Mouse (Mus musculus) urinary bladder, postnatal 36 days (tissue): ENCODE measurements around the gene Plpp4.

Source experiments
- DNase-seq, 2 experiments: peaks; one replicate each; pipeline ENCODE4 v3.0.0; 2022; ENCODE audit warnings: low spot score in 2 of 2, mixed read lengths in 1 of 2

The Plpp4 gene

GRCm38 (mm10) chr7:129301622-129302021 is 44.8 kb downstream of the Plpp4 start:
- DNase-seq, result no peak

DNA sequence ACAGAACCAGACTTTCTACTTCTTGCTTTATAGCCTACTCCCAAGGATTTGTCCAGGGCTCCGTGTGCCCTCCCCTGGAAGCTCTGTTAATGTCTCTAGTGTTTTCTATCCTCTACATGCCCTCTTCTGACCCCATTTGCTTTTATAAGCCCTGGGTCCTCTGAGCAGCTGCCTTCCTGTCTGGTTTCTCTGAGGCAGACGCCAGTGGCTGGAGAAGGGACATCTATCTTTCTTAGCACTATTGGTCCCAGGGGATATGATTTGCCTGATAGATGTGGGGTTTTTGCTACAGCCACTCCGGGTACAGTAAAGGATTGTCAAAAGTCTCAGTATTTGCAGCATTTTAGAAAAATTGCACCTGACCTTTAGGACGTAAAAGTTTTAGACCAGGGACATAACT is 46.5 kb downstream of the Plpp4 start:
- DNase-seq, result no peak

GRCm38 (mm10) chr7:129307042-129307825 is 50.4 kb downstream of the Plpp4 start:
- no peak for DNase-seq

- no peak for DNase-seq
These were observed 51.8 kb downstream of the Plpp4 start for GRCm38 (mm10) chr7:129308661-129309060.

DNA sequence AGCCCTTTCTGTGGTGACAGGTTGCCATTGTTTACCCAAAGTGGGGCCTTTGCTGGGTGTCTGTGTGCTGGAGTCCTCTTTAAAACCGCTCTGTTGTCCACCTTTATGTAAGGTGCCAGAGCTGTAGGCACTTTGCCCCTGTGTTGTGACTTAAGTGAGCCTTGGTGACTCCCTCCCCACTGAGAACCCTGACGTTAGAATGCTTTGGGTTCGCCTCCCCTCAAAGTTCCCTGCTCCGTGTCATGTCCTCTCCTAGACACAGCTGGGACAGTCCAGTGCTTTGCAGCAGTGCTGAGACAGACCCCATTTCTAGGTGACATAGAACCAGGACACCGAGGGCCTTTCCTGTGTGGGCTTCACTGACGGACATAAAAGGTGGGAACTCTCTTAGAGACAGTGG is 55.7 kb downstream of the Plpp4 start:
- DNase-seq, result no peak

DNA sequence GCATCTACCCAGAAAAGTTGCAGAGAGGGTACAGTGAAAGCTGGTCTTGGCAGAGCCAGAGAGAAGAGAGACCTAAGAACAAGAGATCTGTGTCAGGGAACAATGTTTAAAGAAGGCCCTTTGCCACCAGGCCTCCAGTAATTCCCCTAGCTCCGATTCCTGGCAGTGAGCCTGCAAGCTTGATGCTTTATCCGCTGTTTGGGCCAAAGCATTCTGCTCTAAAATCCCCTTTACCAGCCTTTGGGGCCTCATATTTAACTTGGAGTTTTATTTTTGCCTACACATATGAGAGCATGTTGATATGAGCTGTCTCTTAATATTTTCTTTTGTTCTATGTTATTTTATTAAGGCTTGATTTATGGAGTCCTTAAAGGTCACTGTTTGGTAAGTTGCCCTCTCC is 57.1 kb downstream of the Plpp4 start:
- DNase-seq, result no peak

DNA sequence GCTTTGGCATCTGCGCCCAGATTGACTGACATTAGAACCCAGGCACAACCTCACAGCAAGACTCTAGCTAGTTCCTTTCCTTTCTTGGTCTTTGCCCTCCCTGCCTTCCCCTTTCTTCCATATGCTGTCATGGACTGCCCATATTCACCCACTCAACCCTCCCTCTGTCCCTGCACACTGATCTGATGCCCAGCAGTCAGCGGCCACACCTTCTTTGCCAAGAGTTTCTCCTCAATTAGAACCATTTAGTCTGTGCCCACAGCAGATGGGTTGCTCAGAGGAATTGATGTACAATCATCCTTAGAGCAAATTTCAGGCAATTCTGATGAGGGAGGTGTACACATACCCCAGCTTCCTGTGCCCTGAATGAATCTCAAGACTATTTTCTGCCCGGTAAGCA is 83.3 kb downstream of the Plpp4 start:
- DNase-seq, result no peak

DNA sequence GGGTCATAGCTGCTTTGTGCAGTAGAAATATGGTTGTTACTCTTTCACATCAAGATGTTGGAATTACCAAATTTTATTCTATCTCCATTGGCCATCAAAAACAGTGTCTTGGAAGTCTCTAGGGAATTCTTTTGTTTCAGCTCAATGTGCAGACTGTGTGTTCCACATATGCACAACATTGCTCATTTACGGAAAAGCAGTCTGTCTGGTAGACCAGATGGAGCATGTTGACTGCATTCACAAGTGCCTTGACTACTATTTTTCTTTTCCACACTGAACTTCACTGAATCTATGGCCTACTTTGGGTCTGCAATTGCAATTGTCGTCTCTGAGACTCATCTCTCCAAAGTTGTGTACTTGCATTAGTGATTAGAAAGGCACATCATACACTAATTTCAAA is 98.7 kb downstream of the Plpp4 start:
- no peak for DNase-seq

- DNase-seq, result no peak
These were observed 118.5 kb downstream of the Plpp4 start for GRCm38 (mm10) chr7:129375306-129375705.

DNA sequence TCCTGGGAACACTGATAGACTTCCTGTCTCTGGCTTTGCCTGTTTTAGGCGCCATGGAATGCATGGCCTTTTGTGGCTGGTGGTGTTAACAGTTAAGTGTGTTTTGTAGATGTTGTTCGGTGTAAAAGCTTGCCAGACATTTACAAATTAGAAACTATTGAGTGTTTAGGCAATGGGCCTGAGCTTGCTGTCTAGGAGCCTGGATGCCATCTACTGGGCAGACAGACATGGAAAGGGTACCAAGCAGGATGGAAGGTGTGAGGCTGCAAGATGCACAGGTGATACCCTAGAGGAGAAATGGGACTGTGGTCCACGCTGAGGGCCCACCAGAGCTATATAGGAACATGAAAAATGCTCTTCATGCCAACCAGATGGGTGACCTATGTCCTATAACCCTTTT is 128.3 kb downstream of the Plpp4 start:
- no peak for DNase-seq

DNA sequence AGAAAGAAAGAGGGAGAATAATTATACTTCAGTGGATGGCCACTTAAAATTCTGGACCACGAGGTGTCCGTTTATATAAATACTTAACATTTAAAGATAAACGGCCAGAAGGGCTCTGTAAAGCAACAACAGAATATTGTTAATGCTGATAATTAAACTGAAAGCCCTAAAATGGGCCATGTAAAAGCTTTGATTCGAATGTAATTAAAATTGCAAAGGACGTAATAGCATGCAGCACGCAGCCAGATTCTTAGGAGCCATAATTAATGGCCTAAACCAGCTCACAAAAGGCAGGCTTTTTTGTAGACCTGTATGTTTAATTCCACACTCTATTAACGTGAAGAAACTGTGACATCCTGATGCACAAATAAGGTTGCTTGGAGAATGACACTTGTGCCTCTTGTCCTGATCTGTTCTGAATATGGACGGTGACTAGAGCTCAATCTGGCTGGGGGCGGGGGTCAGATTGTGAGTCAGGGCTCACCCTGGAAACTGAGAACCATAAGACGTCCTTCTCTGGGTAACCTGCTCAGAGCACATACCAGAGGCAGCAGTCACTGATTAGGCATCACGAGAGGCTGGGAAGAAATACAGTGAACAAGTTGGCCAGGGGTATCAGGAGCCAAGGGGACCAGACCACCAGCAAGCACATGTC is 136.1 kb downstream of the Plpp4 start:
- DNase-seq, result no peak

- no peak for DNase-seq
These were observed 139.7 kb downstream of the Plpp4 start for GRCm38 (mm10) chr7:129396561-129396960.

DNA sequence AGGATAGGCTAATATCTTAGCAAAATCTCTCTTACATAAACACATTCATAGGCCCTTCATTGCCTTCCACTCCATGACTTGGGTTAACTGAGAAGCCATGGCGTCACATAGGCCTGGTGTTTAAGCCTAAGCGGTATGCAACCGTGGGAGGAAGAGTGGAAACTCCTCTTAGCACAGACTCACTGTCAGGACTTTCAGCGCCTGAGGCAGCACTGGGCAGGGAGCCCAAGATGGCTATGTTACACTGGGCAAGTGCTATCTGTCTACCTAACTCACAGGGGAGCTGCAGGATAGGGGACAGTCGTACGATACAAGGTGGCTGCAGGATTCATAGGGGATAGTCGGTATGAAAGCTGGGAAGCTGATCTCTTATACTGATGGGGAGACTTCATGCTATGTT is 142.2 kb downstream of the Plpp4 start:
- no peak for DNase-seq

DNA sequence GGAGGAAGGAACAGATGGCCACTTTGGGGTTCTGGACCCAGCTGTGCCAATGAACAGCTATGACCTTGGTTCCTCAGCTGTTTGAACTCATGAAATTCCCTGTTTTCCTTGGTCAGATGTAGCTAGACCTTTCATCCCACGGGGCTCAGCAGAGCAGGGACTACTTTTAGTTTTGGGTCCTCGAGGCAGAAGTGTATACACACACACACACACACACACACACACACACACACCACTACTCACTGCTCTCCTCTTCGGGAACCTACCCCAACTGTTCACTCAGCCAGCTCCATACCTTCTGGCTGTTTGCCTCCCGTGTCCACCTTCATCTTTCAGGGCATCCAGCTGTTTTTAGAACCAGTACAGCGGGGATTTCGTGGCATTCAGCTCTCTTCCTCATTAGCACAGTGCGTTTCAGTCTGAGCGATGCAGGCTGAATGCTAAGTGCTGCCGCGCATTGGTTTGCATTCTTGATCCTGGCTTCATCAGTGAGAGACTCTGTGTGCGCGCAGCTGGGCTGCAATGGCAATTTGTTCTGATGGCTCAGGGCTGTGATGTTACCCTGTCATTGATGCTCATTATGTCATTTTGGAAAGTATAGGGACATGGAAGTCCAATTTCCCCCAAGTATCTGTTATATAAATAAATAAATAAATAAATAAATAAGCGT is 146.0 kb downstream of the Plpp4 start:
- no peak for DNase-seq

DNA sequence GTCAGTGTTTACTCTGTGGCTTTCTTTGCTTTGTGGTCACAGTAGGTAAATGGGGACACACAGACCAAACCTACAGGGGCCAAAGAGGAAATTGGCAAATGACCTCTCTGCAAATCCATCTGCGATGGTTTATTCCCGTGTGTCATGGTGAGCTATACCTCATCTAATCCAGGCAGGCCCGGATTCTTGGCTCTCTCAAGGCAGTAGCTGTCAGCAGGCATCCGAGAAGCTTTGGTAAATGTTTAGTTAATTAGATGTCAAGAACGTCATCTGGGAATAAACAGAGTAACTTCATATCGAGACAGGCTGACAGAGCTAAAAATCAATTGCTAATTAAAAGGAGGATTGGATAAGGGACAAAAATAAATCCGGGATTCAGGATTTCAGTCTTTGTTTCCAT is 149.2 kb downstream of the Plpp4 start:
- DNase-seq, result no peak

DNA sequence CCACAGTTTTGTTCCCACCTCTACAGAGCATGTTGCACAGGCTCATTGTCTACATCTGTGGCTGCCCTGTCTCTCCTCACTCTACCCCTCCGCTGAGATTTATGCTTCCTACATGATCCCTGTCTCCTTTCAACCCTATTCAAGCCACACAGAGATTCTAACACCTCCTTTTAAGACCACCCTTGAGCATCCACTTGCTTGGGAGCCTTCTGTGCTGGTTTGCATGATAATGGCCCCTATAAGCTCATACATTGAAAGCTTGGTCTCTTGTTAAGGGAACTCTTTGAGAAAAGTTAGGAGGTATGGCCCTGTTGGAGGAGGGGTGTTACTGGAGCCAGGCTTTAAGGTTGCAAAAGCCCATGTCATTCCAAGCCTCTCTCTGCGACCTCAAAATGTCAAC is 155.9 kb downstream of the Plpp4 start:
- no peak for DNase-seq

- no peak for DNase-seq
These were observed 158.3 kb downstream of the Plpp4 start for GRCm38 (mm10) chr7:129415179-129415578.

DNA sequence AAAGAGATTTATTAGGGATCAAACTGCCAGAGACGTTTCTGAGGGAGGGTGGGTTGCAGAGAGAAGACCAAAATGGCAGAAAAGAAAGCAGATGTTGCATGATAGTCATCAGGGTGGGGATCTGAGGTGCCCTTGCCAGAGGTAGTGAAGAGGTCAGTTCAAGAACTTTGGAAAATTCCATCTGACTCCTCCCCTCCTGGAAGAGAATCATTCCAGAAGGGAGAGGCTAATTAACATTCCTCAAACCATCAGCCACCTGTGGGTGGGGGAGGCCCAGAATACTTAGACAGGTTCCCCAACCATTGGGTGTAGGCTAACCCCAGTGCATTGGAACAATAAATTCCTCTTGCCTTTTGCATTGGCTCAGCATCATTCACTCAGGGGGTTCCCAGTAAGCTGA is 164.3 kb downstream of the Plpp4 start:
- no peak for DNase-seq

- no peak for DNase-seq
These were observed 168.7 kb downstream of the Plpp4 start for GRCm38 (mm10) chr7:129425554-129425953.

- no peak for DNase-seq
These were observed 172.0 kb downstream of the Plpp4 start for GRCm38 (mm10) chr7:129428794-129429193.

- DNase-seq, result no peak
These were observed 173.1 kb downstream of the Plpp4 start for GRCm38 (mm10) chr7:129429903-129430302.
